Mouse (Mus musculus) MEL (cell line): ENCODE results near the gene Hgf.

ENCODE experiments used
- BHLHE40 ChIP-seq: IDR thresholded peaks from 2 replicates; pipeline ENCODE4 v1.6.1; 2012; ENCODE audit warnings: low read depth, mild to moderate bottlenecking, inconsistent platforms, low read length, improper control_type of control experiment, borderline replicate concordance
- CHD2 ChIP-seq: IDR thresholded peaks from 2 replicates; pipeline ENCODE4 v1.6.1; 2011; ENCODE audit warnings: low read length, improper control_type of control experiment
- CTCF ChIP-seq, 3 experiments: IDR thresholded peaks in 2 of 3; conservative IDR thresholded peaks in 1 of 3; 2 replicates each; pipeline ENCODE4 v1.5.1; 2011 to 2012; ENCODE audit warnings: low read length in 3 of 3, low read depth in 2 of 3, mild to moderate bottlenecking in 2 of 3, improper control_type of control experiment in 1 of 3, inconsistent platforms in 1 of 3, mixed read lengths in 1 of 3, moderate library complexity in 1 of 3; ENCODE audit not compliant: control insufficient read depth in 1 of 3, insufficient read depth in 1 of 3, poor library complexity in 1 of 3, severe bottlenecking in 1 of 3
- ETS1 ChIP-seq: IDR thresholded peaks from 2 replicates; pipeline ENCODE4 v1.6.1; 2012; ENCODE audit warnings: low read depth, mild to moderate bottlenecking, inconsistent platforms, low read length, improper control_type of control experiment, moderate library complexity
- HCFC1 ChIP-seq: IDR thresholded peaks from 2 replicates; pipeline ENCODE4 v1.6.1; 2012; ENCODE audit warnings: low read depth, mild to moderate bottlenecking, inconsistent platforms, low read length, improper control_type of control experiment, moderate library complexity
- MAX ChIP-seq: IDR thresholded peaks from 2 replicates; pipeline ENCODE4 v1.6.1; 2011; ENCODE audit warnings: low read length, improper control_type of control experiment
- MAZ ChIP-seq: IDR thresholded peaks from 2 replicates; pipeline ENCODE4 v1.6.1; 2012; ENCODE audit warnings: low read depth, mild to moderate bottlenecking, inconsistent platforms, low read length, improper control_type of control experiment
- NELFE ChIP-seq: IDR thresholded peaks from 2 replicates; pipeline ENCODE4 v1.6.1; 2011; ENCODE audit warnings: low read depth, low read length, improper control_type of control experiment
- NRF1 ChIP-seq: IDR thresholded peaks from 2 replicates; pipeline ENCODE4 v1.6.1; 2014; ENCODE audit warnings: low read depth, mild to moderate bottlenecking, inconsistent platforms, low read length, improper control_type of control experiment, moderate library complexity; ENCODE audit not compliant: poor library complexity, insufficient read depth, severe bottlenecking
- POLR2A ChIP-seq, 2 experiments: IDR thresholded peaks; 2 replicates each; pipeline ENCODE4 v1.6.1; 2011 to 2012; ENCODE audit warnings: low read length in 2 of 2, mild to moderate bottlenecking in 2 of 2, control low read depth in 1 of 2, improper control_type of control experiment in 1 of 2, low read depth in 1 of 2, moderate library complexity in 1 of 2; ENCODE audit not compliant: control insufficient read depth in 1 of 2, insufficient read depth in 1 of 2, poor library complexity in 1 of 2
- POLR2AphosphoS2 ChIP-seq: IDR thresholded peaks from 2 replicates; pipeline ENCODE4 v1.6.1; 2011; ENCODE audit warnings: low read length, improper control_type of control experiment
- RAD21 ChIP-seq: IDR thresholded peaks from 2 replicates; pipeline ENCODE4 v1.6.1; 2011; ENCODE audit warnings: mild to moderate bottlenecking, low read depth, low read length, improper control_type of control experiment
- SIN3A ChIP-seq: IDR thresholded peaks from 2 replicates; pipeline ENCODE4 v1.6.1; 2012; ENCODE audit warnings: low read length, improper control_type of control experiment, inconsistent platforms
- TAL1 ChIP-seq: IDR thresholded peaks from 2 replicates; pipeline ENCODE4 v1.6.1; 2012; ENCODE audit warnings: mild to moderate bottlenecking, inconsistent platforms, low read length, moderate library complexity, mixed read lengths

DNA sequence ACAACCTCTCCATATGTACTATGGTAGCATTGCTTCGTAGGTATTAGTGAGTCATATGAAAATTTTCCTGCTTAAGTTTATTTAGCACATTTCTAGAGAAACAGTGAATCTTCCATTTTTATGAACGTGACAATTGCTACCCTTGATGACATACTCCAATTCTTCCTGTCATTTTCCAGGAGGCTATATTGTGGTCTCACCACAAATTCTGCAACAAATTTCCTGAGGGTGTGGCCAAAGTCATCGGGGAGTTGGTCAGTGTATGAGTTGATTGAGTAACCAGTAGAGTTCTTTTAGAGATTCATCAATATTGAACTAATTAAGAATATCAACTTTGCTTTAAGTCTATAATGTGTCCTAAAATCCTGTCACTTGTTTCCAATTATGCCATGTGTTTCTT lies 5.8 kb upstream of the Hgf start:
- no peak for TF ChIP-seq POLR2A (IDR thresholded peaks at IDR 0.05; ENCODE audit: control insufficient read depth in 1 of 2, insufficient read depth in 1 of 2, low read depth in 1 of 2, low read length in 2 of 2, poor library complexity in 1 of 2)
- TF ChIP-seq CTCF (IDR thresholded peaks at IDR 0.05 in 2 of 3, conservative IDR thresholded peaks at IDR 0.05 in 1 of 3; ENCODE audit: control insufficient read depth in 1 of 3, insufficient read depth in 1 of 3, low read depth in 2 of 3, low read length in 3 of 3, poor library complexity in 1 of 3, severe bottlenecking in 1 of 3) = no peak
- no peak for TF ChIP-seq BHLHE40
- TF ChIP-seq MAZ = no peak
- TF ChIP-seq POLR2AphosphoS2 = no peak
- TF ChIP-seq RAD21 = no peak
- TF ChIP-seq HCFC1 = no peak
- no peak for TF ChIP-seq TAL1
- TF ChIP-seq NRF1 = no peak
- TF ChIP-seq NELFE = no peak
- TF ChIP-seq CHD2 = no peak
- no peak for TF ChIP-seq SIN3A
- TF ChIP-seq ETS1 = no peak
- no peak for TF ChIP-seq MAX
